Comparison of ENCODE assay signal across 8 mouse cellular contexts in genomic region chr3:88719098-88719497, GRCm38 (mm10). TPM values are rescaled to one million over a fixed set of nuclear protein-coding genes. Genes with fewer than 3 reads are reported as not detected.
DNase-seq lines count a peak whose midpoint lies in the region; ATAC-seq and TF ChIP-seq lines count a peak whose summit lies in the region.

No protein-coding gene starts in this region.

- no peaks in the 10 kb centered on the region for H3K9me3 ChIP-seq in hindbrain, embryonic 14.5 days (ENCODE audit: control insufficient read depth, low read length)
- H3K9me3 ChIP-seq in hindbrain, embryonic 11.5 days (ENCODE audit: control insufficient read depth, low read length): no peaks in the 10 kb centered on the region
- H3K9me3 ChIP-seq in heart, embryonic 13.5 days: peaks cover 4% of the 10 kb centered on the region
- H3K9me3 ChIP-seq in liver, postnatal 0 days (ENCODE audit: low read length): no peaks in the 10 kb centered on the region
- no peaks in the 10 kb centered on the region for H3K9me3 ChIP-seq in midbrain, embryonic 16.5 days (replicated peaks; ENCODE audit: control insufficient read depth, low read length, poor library complexity, severe bottlenecking)

- ATAC-seq in hindbrain, embryonic 14.5 days (ENCODE audit: low FRiP score): no peak
- no peak for ATAC-seq in hindbrain, embryonic 11.5 days (ENCODE audit: low FRiP score)
- peak; percentile 76 for ATAC-seq in heart, embryonic 13.5 days (ENCODE audit: extremely low read depth, insufficient number of reproducible peaks, low FRiP score, low TSS enrichment)
- peak; percentile 82 for ATAC-seq in liver, postnatal 0 days
- no peak for ATAC-seq in midbrain, embryonic 16.5 days

- no peak for TF ChIP-seq EP300 in liver, postnatal 0 days (IDR thresholded peaks at IDR 0.05; ENCODE audit: low read depth)

- H3K9ac ChIP-seq in hindbrain, embryonic 14.5 days: no peak overlapping the region
- H3K9ac ChIP-seq in hindbrain, embryonic 11.5 days (ENCODE audit: low read depth, low read length): no peak overlapping the region
- peak overlapping the region; percentile 72 for H3K9ac ChIP-seq in heart, embryonic 13.5 days
- peak overlapping the region; percentile 39; the same call in 1 of the 2 replicates for H3K9ac ChIP-seq in liver, postnatal 0 days (replicated peaks)
- no peak overlapping the region for H3K9ac ChIP-seq in midbrain, embryonic 16.5 days (ENCODE audit: low read depth, low read length)

- 80% methylated on average over 2 of the region's 2 CpGs for WGBS in hindbrain, embryonic 14.5 days
- 81% methylated on average over 2 of the region's 2 CpGs for WGBS in hindbrain, embryonic 11.5 days
- WGBS in heart, embryonic 13.5 days: 35% methylated on average over 2 of the region's 2 CpGs
- 46% methylated on average over 2 of the region's 2 CpGs for WGBS in liver, postnatal 0 days (ENCODE audit: insufficient replicate concordance)
- 84% methylated on average over 2 of the region's 2 CpGs for WGBS in midbrain, embryonic 16.5 days

- no peaks in the 10 kb centered on the region for H3K27me3 ChIP-seq in hindbrain, embryonic 14.5 days (ENCODE audit: control insufficient read depth, insufficient read depth, low read length)
- H3K27me3 ChIP-seq in hindbrain, embryonic 11.5 days (ENCODE audit: control insufficient read depth, insufficient read depth, low read length): no peaks in the 10 kb centered on the region
- no peaks in the 10 kb centered on the region for H3K27me3 ChIP-seq in heart, embryonic 13.5 days (replicated peaks)
- H3K27me3 ChIP-seq in liver, postnatal 0 days (ENCODE audit: insufficient read depth, low read length): no peaks in the 10 kb centered on the region
- H3K27me3 ChIP-seq in midbrain, embryonic 16.5 days (ENCODE audit: control insufficient read depth, insufficient read depth, low read depth, low read length): no peaks in the 10 kb centered on the region

- DNase-seq in hindbrain, embryonic 14.5 days (ENCODE audit: low spot score): no peak
- DNase-seq in hindbrain, embryonic 11.5 days (ENCODE audit: low spot score): no peak
- peak; percentile 91 for DNase-seq in adipocyte (ENCODE audit: low spot score)
- peak; percentile 43 for DNase-seq in liver, postnatal 0 days
- DNase-seq in layer of hippocampus, postnatal 10 days (ENCODE audit: low spot score in 2 of 2): no peak
- no peak for DNase-seq in thymus, postnatal 25 days

- H3K4me1 ChIP-seq in hindbrain, embryonic 14.5 days (replicated peaks; ENCODE audit: control insufficient read depth, insufficient read depth, low read length): peaks cover 13% of the 10 kb centered on the region
- H3K4me1 ChIP-seq in hindbrain, embryonic 11.5 days (replicated peaks; ENCODE audit: control insufficient read depth, insufficient read depth, low read length): no peaks in the 10 kb centered on the region
- peaks cover 32% of the 10 kb centered on the region for H3K4me1 ChIP-seq in heart, embryonic 13.5 days
- peaks cover 26% of the 10 kb centered on the region for H3K4me1 ChIP-seq in liver, postnatal 0 days (ENCODE audit: insufficient read depth)
- peaks cover 10% of the 10 kb centered on the region for H3K4me1 ChIP-seq in midbrain, embryonic 16.5 days (ENCODE audit: control insufficient read depth, insufficient read depth, low read length)

- H3K36me3 ChIP-seq in hindbrain, embryonic 14.5 days (replicated peaks; ENCODE audit: control insufficient read depth, insufficient read depth): peaks cover 39% of the 10 kb centered on the region
- H3K36me3 ChIP-seq in hindbrain, embryonic 11.5 days (ENCODE audit: control insufficient read depth, insufficient read depth, low read length): 0 out of 2 replicates have a peak, but pooled peaks cover 3% of the 10 kb centered on the region
- H3K36me3 ChIP-seq in heart, embryonic 13.5 days: peaks cover 59% of the 10 kb centered on the region
- peaks cover 25% of the 10 kb centered on the region for H3K36me3 ChIP-seq in liver, postnatal 0 days (replicated peaks; ENCODE audit: insufficient read depth, low read length)
- peaks cover 8% of the 10 kb centered on the region; the same call in 1 of the 2 replicates for H3K36me3 ChIP-seq in midbrain, embryonic 16.5 days (ENCODE audit: control insufficient read depth, insufficient read depth, low read length)

- H3K27ac ChIP-seq in hindbrain, embryonic 14.5 days: no peak overlapping the region
- H3K27ac ChIP-seq in hindbrain, embryonic 11.5 days (ENCODE audit: low read depth, low read length): no peak overlapping the region
- peak overlapping the region; percentile 84 for H3K27ac ChIP-seq in heart, embryonic 13.5 days (replicated peaks)
- peak overlapping the region; percentile 77 for H3K27ac ChIP-seq in liver, postnatal 0 days (ENCODE audit: low read depth)
- no peak overlapping the region for H3K27ac ChIP-seq in midbrain, embryonic 16.5 days (ENCODE audit: low read length)

- TF ChIP-seq CTCF in liver, postnatal 0 days (IDR thresholded peaks at IDR 0.05; ENCODE audit: low read depth): peak; percentile 43

- no peak overlapping the region for H3K4me3 ChIP-seq in hindbrain, embryonic 14.5 days (replicated peaks; ENCODE audit: low read length)
- H3K4me3 ChIP-seq in hindbrain, embryonic 11.5 days (ENCODE audit: low read depth, low read length): no peak overlapping the region
- H3K4me3 ChIP-seq in heart, embryonic 13.5 days: peak overlapping the region; percentile 72
- peak overlapping the region; percentile 94 for H3K4me3 ChIP-seq in liver, postnatal 0 days (ENCODE audit: low read depth, low read length)
- no peak overlapping the region for H3K4me3 ChIP-seq in midbrain, embryonic 16.5 days (ENCODE audit: low read depth, low read length)

- peak overlapping the region; percentile 86; the same call in 1 of the 2 replicates for H3K4me2 ChIP-seq in hindbrain, embryonic 14.5 days (replicated peaks)
- H3K4me2 ChIP-seq in hindbrain, embryonic 11.5 days (replicated peaks; ENCODE audit: low read depth, low read length): no peak overlapping the region
- H3K4me2 ChIP-seq in heart, embryonic 13.5 days: peak overlapping the region; percentile 81
- H3K4me2 ChIP-seq in liver, postnatal 0 days (ENCODE audit: low read depth, low read length): peak overlapping the region; percentile 88
- no peak overlapping the region for H3K4me2 ChIP-seq in midbrain, embryonic 16.5 days (ENCODE audit: low read length)

RNA-seq across cellular contexts. Expression of gene Rit1, which starts 2.5 kb away (rescaled TPM):
- 66.4 and 66.6 TPM in 2 replicates for polyA plus RNA-seq in hindbrain, embryonic 14.5 days (2014; fragmentation: Nextera tagmentation; extraction: Ambion mirVana)
- polyA plus RNA-seq in hindbrain, embryonic 11.5 days (2014; fragmentation: Nextera tagmentation; extraction: Ambion mirVana): 44.6 and 48.4 TPM in 2 replicates
- polyA plus RNA-seq in heart, embryonic 13.5 days (2015; fragmentation: Nextera tagmentation; extraction: Ambion mirVana): 51.7 and 56.8 TPM in 2 replicates
- 25.6 and 26.3 TPM in 2 replicates for polyA plus RNA-seq in liver, postnatal 0 days (2015; fragmentation: Nextera tagmentation; extraction: Ambion mirVana)
- total RNA-seq in layer of hippocampus, postnatal 10 days (2021): 10 to 100 TPM; 48.8 to 55.2 TPM
- 59.4 and 65.6 TPM in 2 replicates for polyA plus RNA-seq in midbrain, embryonic 16.5 days (2015; fragmentation: Nextera tagmentation; extraction: Ambion mirVana)

RNA-seq across cellular contexts. Expression of gene Khdc4, which starts 33.5 kb away (rescaled TPM):
- 79.3 and 86.7 TPM in 2 replicates for polyA plus RNA-seq in hindbrain, embryonic 14.5 days (2014; fragmentation: Nextera tagmentation; extraction: Ambion mirVana)
- 103 and 105 TPM in 2 replicates for polyA plus RNA-seq in hindbrain, embryonic 11.5 days (2014; fragmentation: Nextera tagmentation; extraction: Ambion mirVana)
- 54.8 and 61.4 TPM in 2 replicates for polyA plus RNA-seq in heart, embryonic 13.5 days (2015; fragmentation: Nextera tagmentation; extraction: Ambion mirVana)
- 18.8 and 19.8 TPM in 2 replicates for polyA plus RNA-seq in liver, postnatal 0 days (2015; fragmentation: Nextera tagmentation; extraction: Ambion mirVana)
- total RNA-seq in layer of hippocampus, postnatal 10 days (2021): 10 to 100 TPM; 54.2 to 56.1 TPM
- polyA plus RNA-seq in midbrain, embryonic 16.5 days (2015; fragmentation: Nextera tagmentation; extraction: Ambion mirVana): 84.4 and 94.9 TPM in 2 replicates

RNA-seq across cellular contexts. Expression of gene Syt11, which starts 55.9 kb away (rescaled TPM):
- polyA plus RNA-seq in hindbrain, embryonic 14.5 days (2014; fragmentation: Nextera tagmentation; extraction: Ambion mirVana): 207 and 233 TPM in 2 replicates
- 137 and 151 TPM in 2 replicates for polyA plus RNA-seq in hindbrain, embryonic 11.5 days (2014; fragmentation: Nextera tagmentation; extraction: Ambion mirVana)
- polyA plus RNA-seq in heart, embryonic 13.5 days (2015; fragmentation: Nextera tagmentation; extraction: Ambion mirVana): 11.7 and 12.8 TPM in 2 replicates
- 0.36 and 0.51 TPM in 2 replicates for polyA plus RNA-seq in liver, postnatal 0 days (2015; fragmentation: Nextera tagmentation; extraction: Ambion mirVana)
- total RNA-seq in layer of hippocampus, postnatal 10 days (2021): 100 to 1,000 TPM; 430 to 447 TPM
- polyA plus RNA-seq in midbrain, embryonic 16.5 days (2015; fragmentation: Nextera tagmentation; extraction: Ambion mirVana): 217 and 225 TPM in 2 replicates

Comparison
In these comparisons a context has a peak if more than half of its experiments do, and no peak if none do; other contexts are left out.
1. H3K4me2 ChIP-seq: peak in hindbrain, embryonic 14.5 days (single experiment), heart, embryonic 13.5 days (single experiment) and liver, postnatal 0 days (single experiment); none in hindbrain, embryonic 11.5 days (single experiment) and midbrain, embryonic 16.5 days (single experiment).
2. ATAC-seq: peak in heart, embryonic 13.5 days (single experiment) and liver, postnatal 0 days (single experiment); none in hindbrain, embryonic 14.5 days (single experiment), hindbrain, embryonic 11.5 days (single experiment) and midbrain, embryonic 16.5 days (single experiment).
3. DNase-seq: peak in adipocyte (single experiment) and liver, postnatal 0 days (single experiment); none in hindbrain, embryonic 14.5 days (single experiment), hindbrain, embryonic 11.5 days (single experiment), layer of hippocampus, postnatal 10 days (0 of 2) and thymus, postnatal 25 days (single experiment).
4. H3K27ac ChIP-seq: peak in heart, embryonic 13.5 days (single experiment) and liver, postnatal 0 days (single experiment); none in hindbrain, embryonic 14.5 days (single experiment), hindbrain, embryonic 11.5 days (single experiment) and midbrain, embryonic 16.5 days (single experiment).
5. H3K4me3 ChIP-seq: peak in heart, embryonic 13.5 days (single experiment) and liver, postnatal 0 days (single experiment); none in hindbrain, embryonic 14.5 days (single experiment), hindbrain, embryonic 11.5 days (single experiment) and midbrain, embryonic 16.5 days (single experiment).
6. H3K9ac ChIP-seq: peak in heart, embryonic 13.5 days (single experiment) and liver, postnatal 0 days (single experiment); none in hindbrain, embryonic 14.5 days (single experiment), hindbrain, embryonic 11.5 days (single experiment) and midbrain, embryonic 16.5 days (single experiment).